Mouse (Mus musculus): ENCODE measurements around the gene Wasl.

DNA sequence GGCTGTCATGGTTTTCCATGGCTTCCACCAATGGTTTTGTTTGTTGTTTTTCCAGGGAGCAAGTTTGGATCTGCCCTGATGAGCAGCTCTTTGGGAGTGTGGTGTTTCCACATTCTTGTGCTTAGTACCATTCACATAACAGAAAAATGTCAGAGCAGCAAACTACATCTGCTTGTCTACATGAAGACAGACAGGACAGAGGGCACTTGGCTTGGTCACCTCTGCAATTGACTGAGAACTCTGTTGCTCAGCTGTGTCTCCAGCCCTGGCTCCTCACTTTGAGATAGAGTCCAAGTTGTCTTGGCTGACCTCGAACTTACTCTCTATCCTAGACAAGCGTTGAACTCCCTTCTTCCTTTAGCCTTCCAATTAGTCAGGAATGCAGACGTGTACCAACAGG is 62.5 kb downstream of the Wasl start:
- TF ChIP-seq CTCF (IDR thresholded peaks at IDR 0.05; ENCODE audit: low read depth) (no peak), EP300 (IDR thresholded peaks at IDR 0.05; ENCODE audit: low read depth) (no peak)
